Mouse (Mus musculus) skeletal muscle tissue, adult 2 months (tissue): ENCODE results near the gene Six2.

Source experiments
- DNase-seq: peaks from one replicate; pipeline ENCODE4 v3.0.0-alpha.2; 2012; ENCODE audit warnings: low read depth, low spot score

Gene Six2

DNA sequence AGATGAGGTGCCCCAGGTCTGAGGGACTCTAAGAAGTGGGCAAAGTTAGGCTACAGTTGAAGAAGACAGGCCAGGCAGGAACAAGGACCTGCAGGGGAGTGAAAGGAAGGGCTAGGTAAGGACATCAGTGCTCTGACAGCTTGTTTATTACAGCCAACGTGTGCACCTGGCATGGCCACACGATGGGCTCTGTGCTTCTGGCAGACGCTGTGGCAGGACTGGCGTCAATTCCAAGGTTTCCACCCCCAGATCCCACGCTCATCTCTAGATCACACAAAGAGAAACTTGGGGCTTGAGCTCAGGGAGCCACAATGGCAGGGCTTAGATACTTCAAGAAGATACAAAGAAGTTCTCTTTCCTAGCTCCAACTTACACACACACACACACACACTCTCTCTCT lies 26.6 kb downstream of the Six2 start:
- no peak for DNase-seq

DNA sequence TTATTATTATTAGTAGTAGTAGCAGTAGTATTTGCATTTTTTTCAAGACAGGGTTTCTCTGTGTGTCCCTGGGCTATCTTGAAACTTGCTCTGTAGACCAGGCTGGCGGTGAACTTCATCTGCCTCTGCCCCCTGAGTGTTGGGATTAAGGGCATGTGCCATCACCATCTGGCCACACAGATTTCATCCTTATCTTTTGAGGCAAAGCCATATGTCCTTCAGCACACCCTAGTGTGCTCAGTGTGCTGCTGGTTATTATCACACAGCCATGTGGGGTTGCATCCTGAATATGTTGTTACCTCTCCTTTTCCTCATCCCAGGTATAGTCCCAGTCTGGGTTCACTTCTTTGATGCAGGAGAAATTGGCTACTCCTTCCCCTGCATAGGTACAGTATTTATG lies 28.1 kb downstream of the Six2 start:
- DNase-seq: no peak

DNA sequence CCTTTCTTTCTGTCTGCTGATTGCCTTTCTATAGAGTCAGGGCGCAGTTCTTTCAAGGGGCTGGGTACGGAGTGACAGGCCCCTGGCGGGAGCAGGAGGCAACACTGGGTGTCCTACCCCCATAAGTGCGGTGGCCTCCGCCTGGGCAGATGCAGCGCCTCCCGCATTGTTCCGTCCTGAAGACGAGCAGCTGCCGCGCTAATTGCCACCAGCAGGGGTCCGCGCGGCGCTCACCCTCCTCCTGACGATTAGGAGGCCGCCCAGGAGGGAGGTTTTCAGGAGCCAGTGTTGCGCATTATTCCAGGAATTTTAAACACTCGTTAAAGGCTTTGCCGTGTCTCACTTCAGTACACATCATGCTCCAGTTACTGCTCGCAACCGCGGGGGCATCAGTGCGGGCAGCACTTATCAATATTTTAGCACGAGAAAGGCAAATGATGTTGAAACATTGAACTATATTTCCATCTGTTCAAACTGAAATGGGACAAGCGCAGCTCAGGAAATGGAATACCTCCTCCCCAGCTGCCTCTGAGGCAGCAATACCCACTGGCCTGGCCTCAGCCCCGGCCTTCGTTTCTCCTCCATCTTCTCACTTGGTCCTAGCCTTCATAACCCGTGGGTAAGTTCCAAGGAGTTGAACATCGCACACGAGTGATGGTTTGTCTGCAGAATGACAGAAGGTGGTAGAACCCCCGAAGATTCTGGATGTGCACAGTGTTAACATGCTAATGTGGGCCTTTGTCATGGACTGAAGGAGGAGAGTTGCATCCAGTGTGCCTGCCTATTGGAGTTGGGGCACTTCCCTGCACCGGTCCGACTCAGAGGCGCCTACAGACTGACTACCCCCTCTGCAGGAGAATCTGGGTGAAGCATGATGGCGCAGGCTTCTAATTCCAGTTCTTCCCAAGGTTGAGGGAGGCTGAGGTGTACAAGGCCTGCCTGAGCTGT lies 42.1 kb downstream of the Six2 start:
- DNase-seq: no peak

DNA sequence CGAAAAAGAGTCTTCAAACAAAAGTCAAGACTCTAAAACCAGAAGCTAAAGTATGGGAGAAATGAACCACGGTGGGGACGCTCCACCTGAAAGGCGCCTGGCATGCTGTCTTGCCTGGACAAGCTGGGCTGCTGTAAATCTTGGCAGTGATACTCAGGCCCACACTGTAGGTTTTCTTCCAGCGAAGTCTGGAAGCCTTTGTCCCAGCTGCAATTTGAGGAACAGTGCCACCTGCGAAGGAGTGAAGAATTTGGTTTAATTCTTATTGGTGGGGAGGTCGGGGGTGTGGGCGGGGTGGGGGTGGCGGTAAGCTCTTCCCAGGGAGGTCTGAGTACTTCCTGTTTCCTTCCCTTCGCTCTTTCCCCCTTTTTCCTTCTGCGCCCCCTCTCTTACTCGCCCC lies 42.8 kb downstream of the Six2 start:
- DNase-seq: no peak

DNA sequence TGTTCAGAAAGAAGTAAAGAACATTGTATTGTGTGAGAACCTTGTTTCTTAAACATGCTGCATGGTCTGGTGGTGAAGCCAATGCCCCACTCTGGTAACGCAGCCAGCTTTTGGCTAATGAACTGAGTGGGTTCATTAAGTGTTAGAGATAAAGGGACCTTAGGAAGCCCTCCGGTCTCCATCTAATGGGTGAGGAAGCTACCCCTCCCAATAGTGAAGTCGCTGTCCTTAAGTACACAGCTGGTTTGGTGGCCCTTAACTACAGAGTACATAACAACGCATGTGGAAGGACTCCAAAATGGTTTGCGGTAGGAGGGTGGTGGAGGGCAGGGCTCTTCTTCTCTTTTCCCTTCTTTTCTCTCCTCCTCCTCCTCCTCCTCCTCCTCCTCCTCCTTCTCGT lies 50.2 kb downstream of the Six2 start:
- DNase-seq: no peak
